8 mouse cellular contexts compared by ENCODE assay signal in the genomic region with DNA sequence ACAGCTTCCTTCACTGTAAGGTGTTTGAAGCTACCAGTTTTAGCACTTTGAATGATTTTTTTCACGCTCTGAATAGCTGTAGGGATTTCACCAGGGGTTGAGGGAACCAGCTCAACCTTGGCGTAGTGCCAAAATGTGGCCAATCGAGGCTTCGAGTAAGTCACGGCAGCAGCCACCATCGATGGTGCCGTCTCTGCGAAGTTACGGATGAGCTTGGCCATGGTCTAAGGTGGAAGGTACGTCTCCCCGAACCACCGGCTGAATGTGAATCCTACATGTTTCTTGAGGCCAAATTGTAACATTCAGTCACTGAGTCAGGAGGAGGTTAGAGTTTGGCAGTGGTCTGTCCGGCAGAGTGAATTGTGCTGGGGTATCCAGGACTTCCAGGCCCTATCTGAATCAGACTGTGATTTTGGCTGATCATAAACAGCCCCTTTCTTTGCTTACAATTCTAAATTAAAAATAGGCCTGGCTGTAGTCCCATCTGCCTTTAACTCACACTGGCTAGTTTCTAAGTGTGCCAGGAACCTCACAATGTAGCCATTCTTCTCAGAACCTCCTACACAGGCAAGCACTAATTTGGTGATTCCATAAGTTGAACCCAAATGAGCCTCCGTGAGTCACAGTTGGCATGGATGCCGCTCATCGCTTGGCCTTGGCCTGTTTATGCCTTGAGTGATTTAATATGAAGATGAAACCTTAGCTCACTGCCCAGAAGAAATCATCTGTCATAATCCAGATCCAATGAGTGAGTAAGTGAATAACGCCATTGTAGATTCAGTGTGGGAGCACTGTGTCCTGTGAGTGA. TPM values are rescaled to one million over a fixed set of nuclear protein-coding genes. Genes with fewer than 3 reads are reported as not detected.
DNase-seq lines count a peak whose midpoint lies in the region; ATAC-seq and TF ChIP-seq lines count a peak whose summit lies in the region.
"Had no signal": no experiment of that assay in that cellular context is flagged by ENCODE, and none has a peak within 500 bp of the region (broad histone marks: within the 10 kb centered on the region; RNA-seq: fewer than 3 reads in every experiment).

No protein-coding gene starts in this region.

- CTCF ChIA-PET in Patski (lab: Charles Lee) = interaction anchor here (0.9 kb wide), 1 partner anchor 9 kb away, joined by 3 read pairs; no protein-coding TSS in a partner anchor

- DNase-seq in MN1 (ENCODE audit: low spot score) (peak; percentile 27), Patski (ENCODE audit: low read depth, low spot score) (peak; percentile 20)
- peak; percentile 62 for DNase-seq in embryonic facial prominence, embryonic 14.5 days (ENCODE audit: low spot score)
- DNase-seq in left cerebral cortex, adult 18-20 months (ENCODE audit: low spot score in 2 of 2) = peak; percentile 68 to 74
- no peak for DNase-seq in lung, postnatal 14 days
- no peak for DNase-seq in kidney, postnatal 10 days
- DNase-seq in urinary bladder, postnatal 14 days (ENCODE audit: low spot score) = no peak

- POLR2A ChIA-PET in Patski (lab: Charles Lee) = no interaction called here

- WGBS in embryonic facial prominence, embryonic 14.5 days = 83% methylated on average over 17 of the region's 17 CpGs

- TF ChIP-seq CTCF in Patski (IDR thresholded peaks at IDR 0.05) = no peak

- no peaks in the 10 kb centered on the region for H3K9me3 ChIP-seq in embryonic facial prominence, embryonic 14.5 days (ENCODE audit: control insufficient read depth, low read length)
- H3K9me3 ChIP-seq: limb, embryonic 12.5 days had no signal

- H3K27ac ChIP-seq in embryonic facial prominence, embryonic 14.5 days (replicated peaks; ENCODE audit: low read depth, low read length) = no peak overlapping the region
- H3K27ac ChIP-seq: limb, embryonic 12.5 days had no signal

- H3K36me3 ChIP-seq in embryonic facial prominence, embryonic 14.5 days (ENCODE audit: control insufficient read depth, insufficient read depth, low read length) = peaks cover 20% of the 10 kb centered on the region

- H3K4me1 ChIP-seq in embryonic facial prominence, embryonic 14.5 days (ENCODE audit: control insufficient read depth, insufficient read depth, low read length) = no peaks in the 10 kb centered on the region
- H3K4me1 ChIP-seq: limb, embryonic 12.5 days had no signal

- H3K4me3 ChIP-seq in embryonic facial prominence, embryonic 14.5 days (ENCODE audit: low read depth, low read length) = no peak overlapping the region
- H3K4me3 ChIP-seq: limb, embryonic 12.5 days had no signal

- no peak overlapping the region for H3K9ac ChIP-seq in embryonic facial prominence, embryonic 14.5 days (ENCODE audit: low read depth, low read length)
- H3K9ac ChIP-seq: limb, embryonic 12.5 days had no signal

- no peak overlapping the region for H3K4me2 ChIP-seq in embryonic facial prominence, embryonic 14.5 days (ENCODE audit: low read depth, low read length)
- H3K4me2 ChIP-seq: limb, embryonic 12.5 days had no signal

- H3K27me3 ChIP-seq in Patski = no peaks in the 10 kb centered on the region
- H3K27me3 ChIP-seq in embryonic facial prominence, embryonic 14.5 days (replicated peaks; ENCODE audit: control insufficient read depth, insufficient read depth, low read length) = no peaks in the 10 kb centered on the region
- H3K27me3 ChIP-seq: limb, embryonic 12.5 days had no signal

- in situ Hi-C loops in Patski (cut with MboI; ENCODE audit: low pct_unique_long_range_greater_than_20kb) = no loop called here

- no peak for ATAC-seq in Patski
- ATAC-seq in embryonic facial prominence, embryonic 14.5 days (ENCODE audit: low read depth) = peak; percentile 54

RNA-seq across cellular contexts. Expression of gene Mob4, which starts 30.0 kb away (rescaled TPM):
- 84.7 TPM for polyA plus RNA-seq in Patski (2021)
- polyA plus RNA-seq in embryonic facial prominence, embryonic 14.5 days (2014; fragmentation: Nextera tagmentation; extraction: Ambion mirVana) = 117 and 122 TPM in 2 replicates
- total RNA-seq in left cerebral cortex, adult 18-20 months (2021) = 10 to 100 TPM; 55.3 to 59.4 TPM

Comparison
In these comparisons a context has a peak if more than half of its experiments do, and no peak if none do; other contexts are left out.
1. DNase-seq: peak in MN1 (single experiment), Patski (single experiment), embryonic facial prominence, embryonic 14.5 days (single experiment) and left cerebral cortex, adult 18-20 months (2 of 2); none in lung, postnatal 14 days (single experiment), kidney, postnatal 10 days (single experiment) and urinary bladder, postnatal 14 days (single experiment).